ENCODE assay signal across 24 mouse cellular contexts in genomic region chr3:101272166-101272565, GRCm38 (mm10). TPM values are rescaled to one million over a fixed set of nuclear protein-coding genes. Genes with fewer than 3 reads are reported as not detected.
A peak's percentile ranks its signal among the peaks of the same experiment; 100 is the strongest.
DNase-seq lines count a peak whose midpoint lies in the region; TF ChIP-seq lines count a peak whose summit lies in the region.
"Had no signal": no experiment of that assay in that cellular context is flagged by ENCODE, and none has a peak within 500 bp of the region (broad histone marks: within the 10 kb centered on the region; RNA-seq: fewer than 3 reads in every experiment).

No protein-coding gene starts in this region.

- H3K36me3 ChIP-seq in spleen, adult 2 months (ENCODE audit: control insufficient read depth, insufficient read depth, low read length) = peaks cover 20% of the 10 kb centered on the region
- H3K36me3 ChIP-seq: embryonic facial prominence, embryonic 13.5 days; embryonic facial prominence, embryonic 15.5 days; forebrain, embryonic 10.5 days; forebrain, embryonic 12.5 days had no signal

- H3K4me1 ChIP-seq in spleen, adult 2 months (ENCODE audit: control insufficient read depth, insufficient read depth, insufficient read length) = peaks cover 45% of the 10 kb centered on the region
- H3K4me1 ChIP-seq: embryonic facial prominence, embryonic 13.5 days; embryonic facial prominence, embryonic 15.5 days; forebrain, embryonic 10.5 days had no signal

- H3K27ac ChIP-seq in spleen, adult 2 months (ENCODE audit: insufficient read depth, low read length) = 0 out of 2 replicates have a peak overlapping the region, but pooled peaks have one; percentile 15
- H3K27ac ChIP-seq: embryonic facial prominence, embryonic 13.5 days; embryonic facial prominence, embryonic 15.5 days; forebrain, embryonic 10.5 days; forebrain, embryonic 12.5 days had no signal

- DNase-seq in heart, adult 11 months = peak; percentile 71
- DNase-seq in heart, postnatal 14 days = no peak
- no peak for DNase-seq in spleen, adult 2 months (ENCODE audit: low read depth in 1 of 2, low spot score in 2 of 2)
- DNase-seq in spleen, adult 18-20 months = no peak
- peak; percentile 24 for DNase-seq in CD4-positive helper T cell, adult 2 months (ENCODE audit: low read depth, low spot score)
- peak; percentile 38 for DNase-seq in naive thymus-derived CD4-positive, alpha-beta T cell, adult 2 months (ENCODE audit: low read depth)
- DNase-seq in testis, postnatal 14 days (ENCODE audit: low spot score) = no peak
- DNase-seq in adrenal gland, postnatal 4 days (ENCODE audit: low spot score in 2 of 2) = no peak
- DNase-seq: adrenal gland, adult 2 months; adrenal gland, postnatal 10 days; adrenal gland, postnatal 25 days; cerebellum, adult 11-12 months; cerebellum, adult 2 months; cerebellum, adult 9-10 months; cerebellum, postnatal 10 days; cerebellum, postnatal 25 days; embryo, embryonic 11 days had no signal

- intact Hi-C loops in heart, postnatal 14 days (cut with DNase I) = no loop called here

- TF ChIP-seq CTCF in spleen, adult 2 months (IDR thresholded peaks at IDR 0.05; ENCODE audit: extremely low read depth, insufficient read depth, insufficient read length, insufficient replicate concordance) = no peak

- TF ChIP-seq POLR2A in spleen, adult 2 months (IDR thresholded peaks at IDR 0.05; ENCODE audit: low read depth, low read length) = no peak

- H3K27me3 ChIP-seq in spleen, adult 2 months (ENCODE audit: control insufficient read depth, insufficient read depth, low read length) = no peaks in the 10 kb centered on the region
- H3K27me3 ChIP-seq: embryonic facial prominence, embryonic 13.5 days; embryonic facial prominence, embryonic 15.5 days; forebrain, embryonic 12.5 days had no signal

- no peak overlapping the region for H3K4me3 ChIP-seq in spleen, adult 2 months (ENCODE audit: extremely low read depth, insufficient read depth, insufficient read length)
- H3K4me3 ChIP-seq: embryonic facial prominence, embryonic 13.5 days; embryonic facial prominence, embryonic 15.5 days; erythroblast, embryonic 14.5 days; forebrain, embryonic 10.5 days; forebrain, embryonic 12.5 days had no signal

- 79% methylated on average over 1 of the region's 1 CpGs for WGBS in spleen, adult 2 months

RNA-seq across cellular contexts. Expression of gene Cd2, which starts 15.6 kb away (rescaled TPM):
- total RNA-seq in heart, postnatal 14 days (2021) = 1 to 10 TPM in 1 of 2 experiments, under 1 TPM in 1; 0.65 to 3.2 TPM
- polyA plus RNA-seq in spleen, adult 2 months (2012; rRNA removed) = 38.2 and 50.2 TPM in 2 replicates
- under 1 TPM in 1 of 2 experiments, not detected in 1; 0.59 TPM for total RNA-seq in adrenal gland, postnatal 4 days (2021)
- total RNA-seq: MEL had no signal
- polyA plus RNA-seq: embryonic facial prominence, embryonic 11.5 days; embryonic facial prominence, embryonic 13.5 days; erythroblast, embryonic 14.5 days; forebrain, embryonic 10.5 days; forebrain, embryonic 12.5 days had no signal

Comparison
In these comparisons a context has a peak if more than half of its experiments do, and no peak if none do; other contexts are left out.
1. DNase-seq: peak in heart, adult 11 months (single experiment), CD4-positive helper T cell, adult 2 months (single experiment) and naive thymus-derived CD4-positive, alpha-beta T cell, adult 2 months (single experiment); none in heart, postnatal 14 days (0 of 2), spleen, adult 2 months (0 of 2), spleen, adult 18-20 months (0 of 2), testis, postnatal 14 days (single experiment) and adrenal gland, postnatal 4 days (0 of 2).